Mouse (Mus musculus) kidney, adult 11 months (tissue): ENCODE results near the gene Ifit3b.
"Not testable (repeated sequence)": the region's sequence is repeated elsewhere in the genome, so short reads cannot be mapped to it uniquely, and the experiment has no call there.

Source experiments
- DNase-seq: peaks from one replicate; pipeline ENCODE4 v3.0.0; 2022

Ifit3b gene

GRCm38 (mm10) chr19:34612243-34613001 lies 4.7 kb downstream of the Ifit3b start:
- not testable (repeated sequence) for DNase-seq

GRCm38 (mm10) chr19:34620871-34621270 lies 13.1 kb downstream of the Ifit3b start:
- DNase-seq = no peak

- no peak for DNase-seq
These were observed 16.0 kb downstream of the Ifit3b start for GRCm38 (mm10) chr19:34623781-34624180.

DNA sequence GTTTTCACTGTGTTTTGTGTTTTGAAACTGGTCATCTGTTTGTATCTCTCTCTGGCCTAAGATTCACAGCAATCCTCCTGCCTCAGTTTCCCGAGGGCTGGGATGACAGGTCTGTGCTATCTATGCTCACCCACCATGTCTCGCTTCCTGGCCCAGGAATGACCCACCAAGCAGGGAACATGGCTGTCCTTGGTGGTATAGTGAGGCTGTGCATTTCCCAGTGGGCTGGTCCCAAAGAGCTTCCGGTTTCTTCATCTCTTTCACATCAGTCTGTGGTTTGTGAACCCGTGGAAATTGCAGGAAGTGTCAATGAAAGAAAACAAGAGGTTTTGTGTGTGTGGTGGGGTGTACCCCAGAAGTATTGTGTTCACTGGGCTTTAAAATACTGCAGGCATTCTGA lies 16.9 kb downstream of the Ifit3b start:
- DNase-seq = no peak

DNA sequence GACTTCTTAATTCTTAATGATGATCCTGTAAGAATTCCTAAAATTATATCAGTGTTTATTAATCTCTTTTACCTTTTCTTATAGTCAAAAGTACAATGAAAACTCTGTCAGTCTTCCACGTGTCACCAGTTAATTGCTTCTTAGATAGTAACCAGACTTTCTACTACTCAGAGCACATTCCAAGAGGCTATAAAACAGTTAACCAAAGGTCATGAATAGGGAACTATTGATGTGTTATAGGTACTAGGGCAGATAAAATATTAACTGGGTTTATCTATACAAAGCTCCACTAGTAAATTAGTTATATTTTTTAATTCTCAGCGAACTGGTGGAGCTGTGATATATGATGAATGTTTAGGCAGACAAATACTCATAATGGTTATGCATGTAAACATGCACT lies 19.7 kb downstream of the Ifit3b start:
- DNase-seq = no peak

DNA sequence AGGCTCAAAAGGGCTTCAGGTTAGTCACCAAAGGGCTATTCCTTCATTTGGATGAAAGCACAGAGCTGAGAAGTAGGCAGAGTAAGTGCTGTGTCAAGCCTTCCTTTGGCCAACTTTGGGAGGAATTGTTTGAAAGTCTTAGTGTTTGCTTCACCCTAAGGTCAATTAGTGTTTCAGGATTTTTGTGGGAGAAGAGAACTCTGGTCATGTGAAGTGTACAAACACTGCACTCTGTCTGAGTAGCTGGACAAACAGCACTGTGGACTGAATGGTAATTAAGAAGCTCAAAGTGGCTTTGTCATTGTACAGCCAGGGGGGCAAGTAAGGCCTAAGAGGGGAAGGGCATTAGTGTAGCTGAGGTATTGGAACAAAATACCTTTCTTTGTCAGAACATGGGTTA lies 23.7 kb downstream of the Ifit3b start:
- no peak for DNase-seq

- no peak for DNase-seq
These were observed 25.7 kb downstream of the Ifit3b start for GRCm38 (mm10) chr19:34633484-34633883.

- peak; percentile 39 for DNase-seq
These were observed 29.3 kb downstream of the Ifit3b start for GRCm38 (mm10) chr19:34636933-34637557.

DNA sequence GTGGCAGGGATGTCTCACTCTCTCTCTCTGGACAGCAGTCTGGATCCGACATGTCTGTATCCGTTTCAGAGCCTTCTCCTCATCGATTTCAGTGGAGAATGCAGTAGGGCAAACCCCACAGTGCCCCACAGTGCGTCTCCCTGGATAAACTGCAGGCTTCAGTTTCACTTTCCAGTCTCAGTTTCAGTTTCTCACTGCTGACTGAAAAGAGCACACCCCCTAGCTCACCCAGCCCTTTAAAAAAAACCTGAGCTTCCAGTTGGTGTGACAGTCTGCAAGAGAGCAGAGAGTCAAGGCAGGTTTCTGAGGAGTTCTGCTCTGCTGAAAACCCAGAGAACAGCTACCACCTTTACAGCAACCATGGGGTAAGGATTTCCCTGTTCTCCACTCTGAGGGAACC lies 32.9 kb downstream of the Ifit3b start, which contains the start of the genes Ifit1bl2 and Ifit1:
Gene Ifit1bl2, minus strand, starts transcription at position 121 of the 400 bp plus-strand sequence.
Gene Ifit1, plus strand, starts transcription at position 249 of the 400 bp plus-strand sequence.
- no peak for DNase-seq

DNA sequence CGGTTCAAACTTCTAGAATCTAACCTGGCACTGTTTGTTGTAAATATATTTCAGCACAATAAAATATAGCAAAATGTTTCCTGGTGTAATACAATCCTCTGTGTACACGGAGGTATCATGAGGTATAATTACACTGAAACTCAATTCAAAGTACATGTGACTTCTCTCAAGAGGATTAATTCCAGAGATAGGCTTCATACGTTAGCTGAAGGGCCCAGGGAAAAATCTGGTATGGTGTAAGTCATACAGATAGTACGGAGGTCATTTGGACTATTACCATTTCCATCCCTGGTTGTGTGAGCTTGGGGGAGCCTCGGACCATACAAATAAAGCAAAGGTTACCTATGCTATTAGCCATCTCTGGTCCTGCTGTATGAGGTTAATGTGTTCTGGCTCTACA lies 34.8 kb downstream of the Ifit3b start:
- DNase-seq = no peak

GRCm38 (mm10) chr19:34647630-34648029 lies 39.9 kb downstream of the Ifit3b start:
- DNase-seq = not testable (repeated sequence)

DNA sequence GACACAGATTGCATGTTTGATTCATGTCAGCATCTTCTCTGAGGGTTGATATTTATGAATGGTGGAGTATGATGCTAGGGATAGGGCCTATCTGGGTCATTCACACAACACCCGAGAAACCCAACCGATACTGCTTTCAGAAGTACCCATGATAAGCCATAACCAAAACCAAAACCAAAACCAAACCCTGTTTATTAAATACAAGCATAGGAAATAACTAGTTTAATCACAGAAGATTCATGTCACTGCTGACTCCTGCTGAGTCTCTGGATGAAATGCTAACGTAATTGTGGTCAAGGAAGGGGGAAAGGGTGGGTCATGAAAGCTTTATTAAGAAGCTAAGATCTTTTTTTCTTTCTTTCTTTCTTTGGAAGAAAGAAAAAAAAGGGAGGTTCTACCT lies 42.5 kb downstream of the Ifit3b start:
- DNase-seq = no peak

- DNase-seq = no peak
These were observed 43.2 kb downstream of the Ifit3b start for GRCm38 (mm10) chr19:34650997-34651396.

GRCm38 (mm10) chr19:34655227-34655805 lies 47.5 kb downstream of the Ifit3b start:
- no peak for DNase-seq

DNA sequence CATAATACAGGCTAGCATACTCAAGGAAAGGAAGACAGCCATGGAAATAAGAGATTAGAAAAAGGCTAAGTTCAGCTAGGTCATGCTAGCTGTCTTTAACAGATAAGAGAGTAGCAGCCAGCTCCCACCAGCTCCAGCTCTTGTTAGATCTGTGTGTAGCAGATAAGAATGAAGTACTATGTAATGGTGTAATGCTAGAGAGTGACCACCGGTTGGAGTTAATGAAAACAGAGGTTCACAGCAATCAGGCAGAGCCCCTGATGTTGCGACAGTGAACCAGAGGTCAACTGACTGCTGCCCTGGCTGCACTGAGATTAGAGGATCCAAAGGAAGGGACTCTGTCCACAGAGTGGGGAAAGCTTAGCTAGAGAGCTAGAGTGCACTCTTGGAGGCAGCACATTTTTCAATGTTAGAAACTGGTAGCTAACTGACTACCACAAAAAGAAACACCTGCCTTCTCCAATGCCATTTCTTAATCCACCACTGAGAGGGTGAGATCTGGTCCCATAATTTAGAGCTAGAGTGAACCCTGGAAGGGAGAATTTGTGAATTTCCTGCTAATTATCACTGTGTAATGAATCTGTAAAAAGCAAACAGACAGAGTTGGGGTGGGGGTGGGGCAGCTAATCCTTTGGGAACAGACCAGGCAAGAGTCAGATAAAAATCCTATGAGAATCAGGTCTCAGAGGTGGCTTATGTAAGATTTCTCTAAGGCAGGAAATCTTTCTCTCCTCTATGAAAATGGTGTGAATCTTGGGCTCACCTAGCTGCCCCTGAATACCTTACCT lies 48.9 kb downstream of the Ifit3b start:
- DNase-seq = no peak

DNA sequence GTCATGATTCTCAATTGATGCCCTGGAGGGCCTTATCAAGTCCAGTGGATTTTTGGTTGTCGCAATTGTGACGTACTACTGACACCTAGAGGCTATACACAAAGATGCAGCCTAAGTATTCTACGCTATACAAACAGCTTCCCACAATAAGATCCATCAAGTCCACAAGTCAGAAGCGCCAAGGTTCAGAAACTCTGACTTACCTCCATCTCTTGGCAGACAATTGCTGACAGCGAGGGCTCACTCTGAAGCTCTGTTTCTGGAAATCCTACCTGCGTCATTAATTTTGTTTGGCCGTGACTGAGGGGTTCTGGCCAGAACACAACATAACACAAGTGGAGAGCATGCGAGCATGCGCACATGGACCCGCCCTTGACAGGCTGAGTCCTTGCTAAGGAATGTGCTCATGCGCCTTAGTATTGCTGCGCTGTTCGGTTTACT lies 54.3 kb downstream of the Ifit3b start:
- DNase-seq = peak; percentile 80

- no peak for DNase-seq
These were observed 55.0 kb downstream of the Ifit3b start for GRCm38 (mm10) chr19:34662740-34663139.
